Mouse (Mus musculus) embryonic facial prominence, embryonic 15.5 days (tissue): Measurements from ENCODE around the gene Lbr. TPM values are rescaled to one million over a fixed set of nuclear protein-coding genes. Genes with fewer than 3 reads are reported as not detected.

Experiments
- polyA plus RNA-seq: library from polyadenylated mRNA; unstranded; fragments of >200 nt; fragmentation: Nextera tagmentation; extraction: Ambion mirVana; gene quantifications from 2 replicates; pipeline ENCODE4 v1.2.1, GENCODE M21; 2015

Lbr gene
- polyA plus RNA-seq, 1 experiment from 2014 or later = 83.3 TPM

Other genes starting within 250 kb of the Lbr start
- 23.3 and 25.6 TPM in 2 replicates for gene Enah, start 176.9 kb upstream of the Lbr start, polyA plus RNA-seq